Mouse (Mus musculus): ENCODE results near the gene Ganab.
"Not testable (repeated sequence)": the region's sequence is repeated elsewhere in the genome, so short reads cannot be mapped to it uniquely, and the experiment has no call there.

Gene Ganab

DNA sequence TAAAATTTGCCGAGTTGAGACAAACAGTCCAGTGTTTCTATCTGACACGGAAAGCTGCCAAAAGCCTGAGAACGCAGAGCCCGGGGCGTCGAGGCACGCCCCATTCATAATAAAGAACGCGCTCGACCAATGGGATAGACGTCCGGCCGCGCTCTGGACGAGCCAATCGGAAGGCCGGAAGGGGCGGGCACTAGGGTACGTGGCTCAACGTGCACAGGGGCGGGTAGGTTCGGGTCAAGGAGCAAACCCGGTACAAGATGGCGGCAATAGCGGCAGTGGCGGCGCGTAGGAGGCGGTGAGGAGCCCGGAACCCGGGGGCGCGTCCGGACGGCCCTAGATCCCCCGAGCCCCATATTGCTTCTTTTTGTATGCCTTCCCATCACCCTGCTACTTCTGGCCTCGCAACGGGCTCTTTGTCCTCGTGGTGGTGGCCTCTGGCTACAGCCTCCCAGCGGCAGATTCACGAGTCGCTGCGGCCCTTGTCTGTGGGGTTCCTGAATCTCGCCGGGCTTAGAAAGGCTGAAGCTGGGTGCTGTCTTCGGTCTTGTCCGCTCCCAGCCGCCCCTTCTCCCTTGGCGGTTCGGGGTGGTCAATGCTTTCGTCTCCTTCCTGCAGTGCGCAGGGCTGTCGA is at the start of gene Ganab:
Ganab (plus strand) TSS at position 207 of the 631 bp plus-strand sequence.
- DNase-seq: peak; percentile 93 to 95

DNA sequence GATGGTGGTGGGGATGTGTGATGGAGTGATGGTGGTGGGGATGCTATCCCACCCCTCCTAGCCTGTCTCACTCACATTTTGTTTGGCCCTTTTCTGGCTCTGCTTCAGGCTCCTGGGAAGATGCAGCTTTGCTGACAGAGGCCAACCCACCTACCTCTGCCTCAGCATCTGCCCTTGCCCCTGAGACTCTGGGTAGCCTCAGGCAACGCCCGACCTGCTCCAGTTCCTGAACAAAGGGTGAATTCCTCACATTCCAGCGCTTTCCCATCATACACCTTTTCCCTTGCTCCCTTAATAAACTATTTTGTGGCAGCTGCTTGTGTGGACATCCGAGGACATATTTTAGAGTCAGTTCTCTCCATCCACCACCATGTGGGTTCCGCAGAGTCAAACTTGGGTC is 49.5 kb upstream of the Ganab start:
- no peak for DNase-seq

DNA sequence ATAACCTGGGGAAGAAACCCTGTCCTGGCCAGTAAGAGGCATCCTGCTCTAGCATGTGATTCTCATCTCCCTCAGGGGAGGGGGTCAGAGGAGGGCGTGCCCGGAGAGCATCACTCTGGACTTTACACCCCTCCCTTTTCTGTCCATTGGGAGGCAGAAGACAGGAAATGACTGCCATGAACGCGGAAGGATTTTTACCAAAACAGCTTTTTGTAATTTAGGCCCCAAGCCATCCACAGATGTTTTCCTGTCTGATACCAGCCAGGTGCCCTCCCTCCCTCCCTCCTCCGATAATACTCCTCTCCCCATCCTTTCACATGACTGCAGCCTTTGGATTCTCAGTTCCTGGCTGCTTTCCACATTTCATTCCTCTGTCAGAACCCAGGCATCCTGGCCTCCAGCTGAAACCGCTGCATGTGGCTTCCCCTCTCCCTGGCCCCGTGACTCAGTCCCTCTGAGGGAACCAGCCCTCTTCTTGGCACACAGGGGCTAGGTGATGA is 47.4 kb upstream of the Ganab start, which contains the start of gene Lrrn4cl:
Lrrn4cl (plus strand) TSS at position 367 of the 500 bp plus-strand sequence.
- DNase-seq: no peak

DNA sequence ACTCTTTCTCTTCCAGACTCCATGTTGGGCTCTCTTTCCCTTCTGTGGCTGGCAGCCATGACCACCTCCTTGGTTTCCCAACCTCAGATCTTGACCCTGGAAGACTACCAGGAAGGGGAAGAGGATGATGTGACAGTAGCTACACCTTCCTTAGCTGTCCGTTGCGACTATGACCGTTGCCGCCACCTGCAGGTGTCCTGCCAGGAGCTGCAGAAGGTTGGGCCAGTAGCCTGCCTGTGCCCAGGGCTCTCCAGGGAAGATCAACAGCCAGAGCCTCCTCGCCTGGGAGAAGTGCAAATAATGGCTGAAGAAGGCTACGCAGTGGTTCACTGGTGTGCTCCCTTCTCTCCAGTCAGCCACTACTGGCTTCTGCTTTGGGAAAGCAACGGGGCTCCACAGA is 46.2 kb upstream of the Ganab start:
- DNase-seq: no peak

DNA sequence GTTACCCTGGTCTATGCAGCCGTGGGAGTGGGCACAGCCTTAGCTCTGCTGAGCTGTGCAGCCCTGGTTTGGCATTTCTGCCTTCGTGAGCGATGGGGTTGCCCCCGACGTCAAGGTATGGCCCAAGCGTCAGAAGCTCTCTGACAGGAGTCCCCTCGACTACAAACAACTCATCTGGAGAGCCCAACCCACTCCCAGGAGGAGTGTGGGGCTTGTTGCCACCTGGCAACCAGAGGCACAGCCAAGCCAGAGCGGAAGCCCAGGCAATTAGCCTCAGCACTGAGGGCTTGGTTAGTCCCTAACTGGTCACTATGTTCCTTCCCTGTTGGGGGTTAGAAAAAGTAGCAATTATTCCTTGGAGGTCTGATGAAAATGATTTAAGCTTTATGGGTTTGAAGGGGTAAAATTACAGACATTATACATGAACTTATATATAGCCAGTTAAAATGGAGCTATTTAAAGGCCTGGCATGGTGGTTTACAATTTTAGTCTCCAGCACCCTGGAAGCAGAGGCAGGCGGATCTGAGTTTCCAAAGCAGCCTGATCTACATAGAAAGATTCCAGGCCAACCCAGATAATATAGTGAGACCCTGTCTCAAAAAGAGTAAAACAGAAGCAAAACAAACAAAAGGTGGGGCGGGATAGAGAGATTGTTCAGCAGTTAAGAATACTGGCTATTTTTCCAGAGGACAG is 45.5 kb upstream of the Ganab start:
- no peak for DNase-seq

DNA sequence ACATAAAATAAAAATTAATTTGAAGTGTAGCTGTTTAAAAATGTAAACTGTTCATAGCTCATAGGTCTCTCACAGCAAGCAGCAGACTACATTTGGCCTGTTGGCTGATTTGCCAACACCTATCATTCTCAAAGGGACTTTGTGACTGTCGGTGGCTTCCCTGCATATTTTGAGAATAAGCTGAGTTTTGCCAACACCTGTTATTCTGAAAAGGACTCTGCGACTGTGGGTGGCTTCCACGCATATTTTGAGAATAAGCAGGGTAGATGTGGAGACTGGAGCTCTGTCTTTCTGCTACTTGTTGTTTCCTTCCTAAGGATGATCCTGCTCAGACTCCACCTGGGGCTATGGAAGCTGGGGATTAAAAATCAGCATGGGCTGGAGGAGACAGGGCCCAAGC is 44.8 kb upstream of the Ganab start:
- DNase-seq: no peak

DNA sequence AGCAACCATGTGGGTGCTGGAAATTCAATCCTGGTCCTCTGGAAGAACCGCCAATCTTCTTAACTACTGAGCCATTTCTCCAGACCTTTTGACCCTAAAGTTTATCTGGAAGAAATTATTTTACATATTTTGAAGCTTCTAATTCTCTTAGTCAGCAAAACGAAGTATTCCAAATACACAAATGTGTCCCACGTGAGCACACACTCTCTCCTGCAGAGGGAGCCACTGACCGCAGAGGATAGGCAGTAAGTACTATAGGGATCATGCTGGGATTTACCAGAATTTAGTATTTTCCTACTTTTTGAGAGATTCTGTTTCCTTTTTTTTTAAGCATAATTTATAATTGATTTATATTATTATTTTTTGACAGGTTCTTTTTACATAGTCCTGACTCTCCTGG is 40.2 kb upstream of the Ganab start:
- peak in 1 of 2 experiments; percentile 33 for DNase-seq

DNA sequence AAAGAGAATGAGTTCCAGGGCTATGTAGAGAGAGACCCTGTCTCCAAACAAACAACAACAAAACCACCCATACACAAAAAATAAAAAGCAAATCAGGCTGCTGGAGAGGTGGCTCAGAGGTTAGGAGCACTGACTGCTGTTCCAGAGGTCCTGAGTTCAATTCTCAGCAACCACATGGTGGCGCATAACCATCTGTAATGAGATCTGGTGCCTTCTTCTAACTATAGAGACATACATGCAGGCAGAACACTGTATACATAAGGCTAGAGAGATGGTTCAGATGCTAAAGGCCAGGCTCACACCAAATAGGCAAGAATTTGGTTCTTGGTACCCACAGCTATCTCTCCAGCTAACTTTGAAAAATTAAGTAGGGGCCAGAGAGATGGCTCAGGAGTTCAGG is 38.9 kb upstream of the Ganab start:
- DNase-seq: peak; percentile 31 to 33

DNA sequence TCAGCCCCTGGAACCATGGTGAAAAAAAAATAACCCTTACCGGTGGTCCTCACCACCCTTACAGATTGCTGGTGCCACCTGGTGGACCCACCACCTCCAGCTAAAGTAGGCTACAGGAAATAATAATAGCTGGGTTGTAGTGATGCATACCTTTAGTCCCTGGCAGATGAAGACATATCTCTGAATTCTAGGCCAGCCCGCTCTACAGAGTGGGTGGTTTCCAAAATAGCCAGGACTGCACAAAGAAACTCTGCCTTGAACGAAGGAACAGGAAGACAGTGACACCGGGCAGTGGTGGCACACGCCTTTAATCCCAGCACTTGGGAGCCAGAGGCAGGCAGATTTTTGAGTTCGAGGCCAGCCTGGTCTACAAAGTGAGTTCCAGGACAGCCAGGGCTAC is 33.6 kb upstream of the Ganab start:
- no peak for DNase-seq

DNA sequence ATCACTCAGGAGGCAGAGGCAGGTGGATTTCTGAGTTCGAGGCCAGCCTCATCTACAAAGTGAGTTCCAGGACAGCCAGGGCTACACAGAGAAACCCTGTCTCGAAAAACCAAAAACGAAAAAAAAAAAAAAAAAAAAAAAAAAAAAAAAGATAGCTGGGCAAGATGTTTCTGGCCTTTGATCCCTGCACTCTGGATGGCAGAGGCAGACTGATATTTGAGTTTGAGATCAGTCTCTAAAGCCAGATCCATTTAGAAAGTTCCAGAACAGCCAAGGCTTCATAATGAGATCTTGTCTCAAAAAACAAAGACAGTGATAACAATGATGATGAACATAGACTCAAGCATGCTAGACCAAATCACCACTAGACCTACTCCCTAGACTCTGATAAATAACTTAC is 27.5 kb upstream of the Ganab start:
- not testable (repeated sequence) for DNase-seq

DNA sequence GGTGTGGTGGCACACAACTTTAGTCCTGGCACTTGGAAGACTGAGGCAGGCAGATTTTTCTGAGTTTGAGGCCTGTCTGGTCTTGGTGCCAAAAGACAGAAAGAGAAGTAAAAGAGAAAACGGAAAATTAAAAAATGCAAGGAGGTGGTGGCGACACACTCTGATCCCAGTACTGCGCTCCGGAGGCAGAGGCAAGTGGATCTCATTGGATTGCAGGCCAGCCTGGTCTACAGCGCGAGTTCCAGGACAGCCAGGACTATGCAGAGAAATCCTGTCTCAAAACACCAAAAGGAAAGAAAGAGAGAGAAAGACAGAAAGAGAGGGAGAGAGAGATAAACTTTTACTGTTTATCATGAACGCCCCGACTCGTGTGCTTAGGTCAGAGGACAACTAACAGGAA is 27.0 kb upstream of the Ganab start:
- DNase-seq: no peak

DNA sequence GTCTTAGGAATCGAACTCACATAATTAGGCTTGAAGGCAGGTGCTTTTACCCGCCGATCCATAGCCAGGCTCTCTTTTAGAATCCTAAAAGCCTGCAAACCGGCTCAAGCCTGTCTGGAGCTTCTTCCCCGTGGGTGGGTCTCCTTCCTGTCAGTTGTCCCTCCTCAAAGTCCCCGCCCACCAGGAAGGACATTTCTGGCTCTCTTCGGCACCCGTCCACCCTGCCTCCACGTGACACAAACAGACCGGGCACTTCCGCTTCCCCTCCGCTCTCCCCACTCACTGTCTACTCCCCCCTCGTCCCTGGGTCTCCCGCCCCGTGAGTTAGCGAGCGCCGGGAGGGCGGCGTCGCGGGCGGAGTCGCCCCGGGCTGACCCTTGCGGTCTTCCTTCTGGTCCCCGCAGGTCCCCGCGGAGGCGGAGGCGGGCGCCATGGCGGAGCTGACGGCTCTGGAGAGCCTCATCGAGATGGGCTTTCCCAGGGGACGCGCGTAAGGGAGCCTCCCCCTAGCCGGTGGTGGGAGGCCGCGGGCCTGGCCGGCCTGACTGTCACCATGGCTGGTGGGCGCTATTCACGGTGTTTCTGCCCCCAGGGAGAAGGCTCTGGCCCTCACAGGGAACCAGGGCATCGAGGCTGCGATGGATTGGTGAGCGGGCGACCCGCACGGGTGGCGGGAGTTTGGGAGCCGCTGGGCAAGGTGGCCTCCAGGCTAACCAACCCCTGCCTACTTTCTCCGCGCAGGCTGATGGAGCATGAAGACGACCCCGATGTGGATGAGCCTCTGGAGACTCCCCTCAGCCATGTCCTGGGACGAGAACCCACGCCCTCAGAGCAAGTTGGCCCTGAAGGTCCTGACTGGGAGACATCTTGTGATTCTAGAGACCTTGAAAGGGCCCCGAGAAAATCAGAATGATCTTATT is 26.3 kb upstream of the Ganab start, which contains the start of gene Ubxn1:
Ubxn1 (plus strand) TSS at position 230 of the 920 bp plus-strand sequence.
- peak; percentile 97 to 98 for DNase-seq

DNA sequence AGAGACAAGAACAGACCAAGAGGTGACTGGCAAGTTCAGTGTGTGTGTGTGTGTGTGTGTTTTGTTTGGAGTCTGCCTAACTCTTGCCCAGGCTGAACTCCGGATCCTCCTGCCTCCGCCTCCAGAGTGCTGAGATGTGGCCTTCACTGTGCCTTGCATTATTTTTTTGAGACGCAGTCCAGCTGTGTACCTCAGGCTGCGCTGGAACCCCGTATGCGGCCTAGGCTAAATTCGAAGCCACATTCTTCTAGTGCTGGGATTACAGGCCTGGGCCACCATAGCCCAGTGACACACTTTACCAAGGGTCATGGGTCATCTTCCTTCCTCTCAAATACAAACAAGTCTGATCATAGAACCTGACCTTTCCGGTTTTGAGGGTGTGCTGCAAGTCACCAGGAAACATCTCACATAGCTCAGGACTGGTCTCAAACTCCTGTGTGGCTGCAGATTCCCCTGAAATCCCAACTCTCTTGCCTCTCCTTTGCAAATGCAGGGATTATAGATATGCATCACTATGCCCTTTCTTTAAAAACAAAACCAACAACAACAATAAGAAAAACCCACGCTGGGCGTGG is 25.5 kb upstream of the Ganab start:
- DNase-seq: no peak

DNA sequence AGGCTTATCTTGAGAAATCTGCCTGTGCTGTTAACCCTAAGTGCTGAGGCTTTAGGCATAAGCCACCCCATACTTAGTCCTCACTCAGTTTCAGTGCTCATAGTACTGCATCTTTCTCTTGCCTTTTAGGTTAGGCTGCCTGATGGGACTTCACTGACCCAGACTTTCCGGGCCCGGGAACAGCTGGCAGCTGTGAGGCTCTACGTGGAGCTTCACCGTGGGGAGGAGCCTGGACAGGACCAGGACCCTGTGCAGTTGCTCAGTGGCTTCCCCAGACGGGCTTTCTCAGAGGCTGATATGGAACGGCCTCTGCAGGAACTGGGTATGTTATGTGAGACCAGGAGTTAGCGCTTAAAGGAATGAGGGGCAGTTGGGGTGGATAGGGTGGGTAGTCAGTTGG is 22.8 kb upstream of the Ganab start:
- no peak for DNase-seq

DNA sequence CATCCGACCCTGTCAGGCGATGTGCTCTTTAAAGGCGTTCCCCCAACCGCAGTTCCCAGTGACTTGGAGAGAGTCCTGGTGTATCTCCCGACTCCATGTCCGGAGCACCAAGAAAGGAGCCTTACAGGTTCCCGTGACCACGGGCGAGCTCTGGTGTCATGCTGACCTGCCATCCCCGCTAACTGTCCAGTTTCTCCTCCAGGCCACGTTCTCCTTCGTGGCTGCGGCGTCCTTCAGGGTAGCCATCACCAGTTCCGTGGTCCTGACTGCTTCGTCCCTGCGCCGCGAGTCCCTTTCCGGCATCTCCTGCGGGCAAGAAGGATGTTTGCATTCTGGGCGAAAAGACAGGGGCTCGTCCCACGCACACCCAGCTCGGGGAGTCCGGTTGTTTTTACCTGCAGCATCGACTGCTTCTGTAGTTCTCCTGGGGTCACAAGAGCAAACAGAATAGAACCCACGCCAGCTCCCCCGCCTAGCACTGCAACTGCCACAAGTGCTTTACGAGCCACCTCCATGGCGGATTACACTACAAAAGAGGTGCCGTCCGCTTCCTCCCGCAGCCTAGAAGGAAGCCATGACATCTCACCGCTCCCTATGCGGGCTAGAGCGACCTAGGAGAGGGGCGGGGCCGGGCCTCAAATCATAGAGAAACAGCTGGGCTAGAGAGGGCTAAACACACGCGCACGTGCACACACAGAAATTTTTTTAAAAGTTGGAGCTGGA is 17.4 kb upstream of the Ganab start, which contains the start of gene Uqcc3:
Uqcc3 (minus strand) TSS at position 613 of the 723 bp plus-strand sequence.
- DNase-seq: peak; percentile 87 to 89

DNA sequence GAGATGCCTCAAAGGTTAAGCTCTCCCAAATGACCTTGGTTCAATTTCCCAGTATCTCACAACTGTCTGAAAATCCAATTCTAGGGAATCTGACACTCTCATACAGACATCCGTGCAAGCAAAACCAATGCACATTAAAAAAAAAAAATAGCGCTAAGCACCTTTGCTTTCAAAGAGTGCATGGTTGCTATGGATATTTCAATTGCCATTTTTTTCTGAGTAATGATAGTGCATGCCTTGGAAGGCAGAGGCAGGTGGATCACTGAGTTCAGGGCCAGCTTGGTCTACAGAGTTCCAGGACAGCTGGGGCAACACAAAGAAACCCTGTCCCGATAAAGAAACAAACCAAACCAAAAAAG is 16.9 kb upstream of the Ganab start:
- no peak for DNase-seq

DNA sequence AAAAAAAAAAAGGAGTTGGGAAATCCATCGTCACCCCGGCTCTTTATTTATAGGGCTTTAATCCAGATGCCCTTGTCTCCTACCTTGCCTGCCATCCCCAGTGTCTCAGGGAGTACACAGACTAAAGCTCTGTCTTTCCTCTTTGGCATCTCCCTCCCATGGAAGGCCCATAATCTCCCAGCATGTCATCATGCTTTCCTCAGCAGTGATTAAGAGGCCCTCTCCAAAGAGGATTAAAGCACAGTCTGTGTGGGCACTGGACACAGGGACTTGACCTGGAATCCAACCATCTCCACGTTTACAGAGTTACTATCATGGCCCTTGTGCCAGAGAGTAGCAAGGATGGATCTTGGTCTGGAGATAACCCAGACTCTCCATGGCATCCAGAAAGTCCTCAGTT is 14.3 kb upstream of the Ganab start, which contains the start of the genes Lbhd1 and Gm49403:
Lbhd1 (plus strand) TSS at position 117 of the 400 bp plus-strand sequence.
Gm49403 (plus strand) TSS at position 315 of the 400 bp plus-strand sequence.
- no peak for DNase-seq

DNA sequence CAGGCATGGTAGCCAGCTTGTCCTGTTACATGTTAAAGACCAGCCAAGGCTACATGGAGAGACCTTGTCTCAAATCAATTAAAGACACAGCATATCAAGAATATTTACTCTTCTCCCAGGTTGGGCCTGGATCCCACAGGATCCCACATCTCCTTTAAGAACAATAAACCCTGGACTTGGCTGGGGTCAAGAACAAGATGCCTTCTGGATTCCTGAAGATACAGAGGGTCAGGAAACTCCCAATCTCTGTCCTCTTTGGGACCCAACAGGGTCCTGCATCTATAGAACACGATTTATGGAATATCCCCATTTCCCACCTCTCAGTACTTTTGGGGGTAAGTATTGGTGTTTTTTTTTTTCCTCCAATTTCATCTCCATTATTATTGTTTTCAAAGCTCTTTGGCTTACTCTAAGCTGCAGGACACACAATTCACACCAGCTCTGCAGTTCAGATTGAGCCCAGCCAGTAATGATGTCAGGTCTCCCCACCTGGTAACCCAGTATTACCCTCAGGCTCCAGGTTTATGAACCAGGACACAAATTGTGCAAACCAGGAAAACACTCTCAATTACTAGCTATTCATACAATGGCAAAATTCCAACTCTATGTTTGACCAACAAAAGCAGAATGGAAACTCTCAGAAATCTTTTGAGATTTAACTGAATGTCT is 10.8 kb upstream of the Ganab start:
- DNase-seq: no peak

DNA sequence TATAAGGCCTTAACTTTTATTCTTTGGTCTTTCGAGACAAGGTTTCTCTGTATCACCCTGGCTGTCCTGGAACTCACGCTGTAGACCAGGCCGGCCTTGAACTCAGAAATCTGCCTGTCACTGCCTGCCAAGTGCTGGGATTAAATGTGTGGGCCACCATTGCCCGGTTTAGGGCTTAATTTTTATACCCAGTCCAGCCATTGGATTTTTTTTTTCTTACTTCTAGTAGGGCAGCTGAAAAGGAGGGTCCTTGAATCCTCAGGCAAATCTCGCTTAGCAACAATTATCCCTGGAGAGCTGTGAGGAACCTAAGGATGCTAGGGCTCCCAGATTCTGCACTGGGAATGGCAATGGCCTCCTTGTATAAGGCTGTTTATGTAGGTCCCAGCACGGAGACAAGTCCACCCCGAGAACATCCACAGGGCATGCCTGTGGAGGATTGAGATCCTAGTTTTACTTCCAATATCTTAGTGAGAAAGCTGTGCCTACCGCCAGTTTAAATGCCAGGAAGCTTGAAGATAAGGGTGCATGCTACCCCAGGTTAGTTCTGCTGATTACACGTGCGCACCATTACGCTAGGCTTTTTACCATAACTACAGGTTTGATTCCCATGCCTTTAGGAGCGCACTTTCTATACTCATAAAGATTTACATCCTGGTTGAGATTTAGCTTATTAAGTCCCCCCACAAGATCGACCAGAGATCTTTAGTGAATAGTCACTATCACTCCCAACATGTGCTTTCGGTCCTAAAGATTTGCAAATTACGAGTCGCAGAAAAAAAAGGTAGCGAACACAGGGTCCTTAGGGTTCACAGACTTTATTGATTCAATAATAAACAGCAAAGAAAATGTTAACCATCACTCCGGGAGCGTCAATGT is 10.0 kb upstream of the Ganab start:
- no peak for DNase-seq

Measured in cerebellum, postnatal 36 days (tissue).